Mouse (Mus musculus): ENCODE measurements around the gene Atp8a1.

DNA sequence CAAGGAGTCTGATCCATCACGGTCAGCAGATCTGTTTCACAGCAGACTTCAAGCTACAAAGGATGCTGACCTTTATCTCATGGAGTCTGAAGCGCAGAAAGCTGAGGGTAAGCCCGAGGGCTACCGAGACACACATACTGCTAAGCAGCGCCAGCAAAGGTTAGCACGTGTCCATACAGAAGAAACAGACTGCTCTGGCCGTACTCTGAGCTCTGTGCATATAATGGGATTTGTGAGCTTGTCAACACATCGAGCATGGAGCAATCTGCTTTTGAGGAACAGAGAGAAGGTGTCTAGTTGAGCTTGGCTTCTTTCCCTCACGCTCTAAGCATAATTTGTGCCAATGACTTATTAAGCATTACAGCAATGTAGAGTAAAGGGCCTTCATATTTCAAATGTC, 273.2 kb downstream of the Atp8a1 start:
- TF ChIP-seq CTCF (IDR thresholded peaks at IDR 0.05; ENCODE audit: borderline replicate concordance, control insufficient read depth, extremely low read depth, insufficient read depth, low read length, poor library complexity) (no peak), POLR2A (IDR thresholded peaks at IDR 0.05; ENCODE audit: control insufficient read depth, extremely low read depth, insufficient read depth, low read length, poor library complexity) (no peak)

All from thymus, adult 2 months (tissue).